Mouse (Mus musculus): Measurements from ENCODE around the gene Lexm.

Lexm gene

GRCm38 (mm10) chr4:106617056-106617455 is at the start of gene Lexm:
TSS of gene Lexm (minus strand) at chr4:106617241.
- no peak for DNase-seq (ENCODE audit: low read depth, low spot score)

- no peak for DNase-seq (ENCODE audit: low read depth, low spot score)
These were observed 49.5 kb upstream of the Lexm start for GRCm38 (mm10) chr4:106666546-106666945.

- DNase-seq (ENCODE audit: low read depth, low spot score) = no peak
These were observed 48.6 kb upstream of the Lexm start for GRCm38 (mm10) chr4:106665673-106666072.

GRCm38 (mm10) chr4:106665269-106665668 is 48.2 kb upstream of the Lexm start:
- no peak for DNase-seq (ENCODE audit: low read depth, low spot score)

- DNase-seq (ENCODE audit: low read depth, low spot score) = no peak
These were observed 47.7 kb upstream of the Lexm start for GRCm38 (mm10) chr4:106664697-106665096.

- DNase-seq (ENCODE audit: low read depth, low spot score) = no peak
These were observed 47.0 kb upstream of the Lexm start for GRCm38 (mm10) chr4:106663956-106664470.

- no peak for DNase-seq (ENCODE audit: low read depth, low spot score)
These were observed 38.6 kb upstream of the Lexm start for GRCm38 (mm10) chr4:106655681-106656080.

GRCm38 (mm10) chr4:106653051-106653450 is 36.0 kb upstream of the Lexm start:
- no peak for DNase-seq (ENCODE audit: low read depth, low spot score)

GRCm38 (mm10) chr4:106652546-106652945 is 35.5 kb upstream of the Lexm start:
- no peak for DNase-seq (ENCODE audit: low read depth, low spot score)

GRCm38 (mm10) chr4:106650833-106651527 is 33.9 kb upstream of the Lexm start, which contains the start of gene Pars2:
TSS of gene Pars2 (plus strand) at chr4:106651069.
- DNase-seq (ENCODE audit: low read depth, low spot score) = peak; percentile 96

- DNase-seq (ENCODE audit: low read depth, low spot score) = peak; percentile 55
These were observed 30.1 kb upstream of the Lexm start for GRCm38 (mm10) chr4:106647137-106647536.

- DNase-seq (ENCODE audit: low read depth, low spot score) = no peak
These were observed 28.8 kb upstream of the Lexm start for GRCm38 (mm10) chr4:106645797-106646196.

GRCm38 (mm10) chr4:106644218-106644610 is 27.2 kb upstream of the Lexm start:
- DNase-seq (ENCODE audit: low read depth, low spot score) = no peak

- no peak for DNase-seq (ENCODE audit: low read depth, low spot score)
These were observed 26.6 kb upstream of the Lexm start for GRCm38 (mm10) chr4:106643483-106644217.

GRCm38 (mm10) chr4:106634086-106634479 is 17.0 kb upstream of the Lexm start:
- DNase-seq (ENCODE audit: low read depth, low spot score) = no peak

- DNase-seq (ENCODE audit: low read depth, low spot score) = no peak
These were observed 16.4 kb upstream of the Lexm start for GRCm38 (mm10) chr4:106633281-106634085.

GRCm38 (mm10) chr4:106632313-106632712 is 15.3 kb upstream of the Lexm start:
- DNase-seq (ENCODE audit: low read depth, low spot score) = no peak

GRCm38 (mm10) chr4:106630333-106631220 is 13.5 kb upstream of the Lexm start:
- DNase-seq (ENCODE audit: low read depth, low spot score) = peak; percentile 78

GRCm38 (mm10) chr4:106629374-106629773 is 12.3 kb upstream of the Lexm start:
- peak; percentile 55 for DNase-seq (ENCODE audit: low read depth, low spot score)

- DNase-seq (ENCODE audit: low read depth, low spot score) = no peak
These were observed 11.8 kb upstream of the Lexm start for GRCm38 (mm10) chr4:106628650-106629360.
